ENCODE assay signal across 9 mouse cellular contexts in genomic region chr16:94588171-94588570, GRCm38 (mm10). TPM values are rescaled to one million over a fixed set of nuclear protein-coding genes. Genes with fewer than 3 reads are reported as not detected.
A peak's percentile ranks its signal among the peaks of the same experiment; 100 is the strongest.
DNase-seq lines count a peak whose midpoint lies in the region; ATAC-seq and TF ChIP-seq lines count a peak whose summit lies in the region.
"Had no signal": no experiment of that assay in that cellular context is flagged by ENCODE, and none has a peak within 500 bp of the region (broad histone marks: within the 10 kb centered on the region; RNA-seq: fewer than 3 reads in every experiment).

No protein-coding gene starts in this region.

- no peaks in the 10 kb centered on the region for H3K9me3 ChIP-seq in intestine, embryonic 16.5 days (ENCODE audit: control insufficient read depth, low read length)
- H3K9me3 ChIP-seq: embryonic facial prominence, embryonic 12.5 days had no signal

- peak; percentile 43 for ATAC-seq in frontal cortex, adult (ENCODE audit: low TSS enrichment)
- peak; percentile 66 for ATAC-seq in intestine, embryonic 16.5 days
- no peak for ATAC-seq in inflammation-experienced regulatory T-cells, adult 6 months

- H3K4me3 ChIP-seq in layer of hippocampus, adult 2 months: no peak overlapping the region
- no peak overlapping the region for H3K4me3 ChIP-seq in intestine, embryonic 16.5 days (ENCODE audit: low read length)
- H3K4me3 ChIP-seq: embryonic facial prominence, embryonic 12.5 days had no signal

- TF ChIP-seq CTCF in layer of hippocampus, adult 2 months (conservative IDR thresholded peaks at IDR 0.05): no peak

- no peak for DNase-seq in frontal cortex, postnatal 14 days (ENCODE audit: low spot score in 2 of 2)
- no peak for DNase-seq in layer of hippocampus, adult 2 months (ENCODE audit: low spot score in 2 of 2)
- DNase-seq in layer of hippocampus, postnatal 25 days (ENCODE audit: extremely low spot score in 1 of 2, low spot score in 1 of 2): no peak
- peak; percentile 38 for DNase-seq in ES-CJ7 (ENCODE audit: low read depth, low spot score)
- no peak for DNase-seq in adrenal gland, adult 8-10 months

- no peak overlapping the region for H3K9ac ChIP-seq in intestine, embryonic 16.5 days (ENCODE audit: low read depth, low read length)
- H3K9ac ChIP-seq: embryonic facial prominence, embryonic 12.5 days had no signal

- H3K4me1 ChIP-seq in intestine, embryonic 16.5 days (ENCODE audit: control insufficient read depth, insufficient read depth, low read length): peaks cover 63% of the 10 kb centered on the region

- H3K27me3 ChIP-seq in intestine, embryonic 16.5 days (replicated peaks; ENCODE audit: control insufficient read depth, insufficient read depth, low read length): no peaks in the 10 kb centered on the region
- H3K27me3 ChIP-seq: embryonic facial prominence, embryonic 12.5 days had no signal

- H3K27ac ChIP-seq in layer of hippocampus, adult 2 months: peak overlapping the region; percentile 29; the same call in 1 of the 2 replicates
- H3K27ac ChIP-seq in intestine, embryonic 16.5 days (ENCODE audit: low read length): peak overlapping the region; percentile 64; the same call in 1 of the 2 replicates
- H3K27ac ChIP-seq: embryonic facial prominence, embryonic 12.5 days had no signal

- H3K4me2 ChIP-seq in intestine, embryonic 16.5 days (ENCODE audit: low read depth, low read length): no peak overlapping the region
- H3K4me2 ChIP-seq: embryonic facial prominence, embryonic 12.5 days had no signal

- WGBS in intestine, embryonic 16.5 days: 42% methylated on average over 8 of the region's 8 CpGs

- H3K36me3 ChIP-seq in intestine, embryonic 16.5 days (ENCODE audit: control insufficient read depth, insufficient read depth, low read length): no peaks in the 10 kb centered on the region
- H3K36me3 ChIP-seq: embryonic facial prominence, embryonic 12.5 days had no signal

RNA-seq across cellular contexts. Expression of gene Dyrk1a, which starts 18.4 kb away (rescaled TPM):
- total RNA-seq in layer of hippocampus, adult 2 months (2021): 10 to 100 TPM; 95.0 to 98.9 TPM
- total RNA-seq in layer of hippocampus, postnatal 25 days (2021): 10 to 100 TPM; 84.3 to 90.8 TPM
- polyA plus RNA-seq in intestine, embryonic 16.5 days (2015; fragmentation: Nextera tagmentation; extraction: Ambion mirVana): 7.1 and 7.3 TPM in 2 replicates
- 10 to 100 TPM; 62.2 to 78.6 (median 69.6) TPM for total RNA-seq in adrenal gland, adult 8-10 months (2022)
- polyA plus RNA-seq in inflammation-experienced regulatory T-cells, adult 6 months (2017; shearing (Covaris generic)): 10 to 100 TPM; 22.3 to 29.7 (median 25.2) TPM
